Mouse (Mus musculus) cortical plate, adult 2 months (tissue): ENCODE results near the gene 1700069L16Rik.

Experiments
- CTCF ChIP-seq: fragments of 200-500 bp; IDR thresholded peaks from 2 replicates; pipeline ENCODE4 v1.5.1; 2011; ENCODE audit warnings: mild to moderate bottlenecking, control low read depth, low read length; ENCODE audit not compliant: insufficient read depth; ENCODE audit errors: extremely low read depth
- POLR2A ChIP-seq: fragments of 200-500 bp; IDR thresholded peaks from 2 replicates; pipeline ENCODE4 v1.6.1; 2011; ENCODE audit warnings: mild to moderate bottlenecking, low read length, control low read depth; ENCODE audit not compliant: insufficient read depth; ENCODE audit errors: extremely low read depth

DNA sequence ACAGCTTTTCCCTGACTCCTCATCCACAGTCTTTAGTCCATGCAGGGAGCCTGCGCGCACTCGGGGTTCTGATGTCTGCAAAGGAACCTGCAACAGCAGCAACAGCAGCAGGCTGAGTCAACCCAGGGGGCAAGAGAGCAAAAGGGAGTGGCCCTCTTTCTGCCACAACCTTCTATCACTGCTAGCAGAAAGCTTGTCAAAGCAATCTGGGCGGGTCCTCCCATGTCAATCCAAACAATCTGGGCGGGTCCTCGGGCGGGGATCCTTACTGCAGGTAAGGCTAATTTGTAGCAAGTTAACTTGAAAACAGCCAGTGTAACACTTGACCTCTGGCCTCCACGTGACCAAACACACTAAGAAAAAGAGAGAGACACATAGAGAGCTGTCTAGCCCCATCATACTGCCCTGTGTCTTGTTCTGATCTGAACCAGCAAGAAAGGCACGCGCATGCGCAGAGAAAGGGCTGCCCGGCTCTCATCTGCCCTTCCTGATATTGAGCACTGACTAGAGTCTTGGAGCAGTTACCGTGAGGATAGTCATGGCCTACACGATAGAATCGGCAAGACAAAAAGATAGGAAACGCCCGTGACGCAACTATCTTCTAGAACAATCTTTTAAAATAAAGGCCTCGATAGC is 24.1 kb downstream of the 1700069L16Rik start:
- TF ChIP-seq CTCF (no peak), POLR2A (no peak)
